Mouse (Mus musculus) small intestine, adult 2 months (tissue): ENCODE measurements around the gene Tcf7l1.

Experiments used
- CTCF ChIP-seq: fragments of 200-500 bp; IDR thresholded peaks from 2 replicates; pipeline ENCODE4 v1.5.1; 2012; ENCODE audit warnings: low read depth, mild to moderate bottlenecking, control low read depth, inconsistent platforms, low read length, moderate library complexity, mixed read lengths; ENCODE audit not compliant: insufficient replicate concordance, insufficient read length; ENCODE audit errors: extremely low read depth
- POLR2A ChIP-seq: fragments of 200-500 bp; IDR thresholded peaks from 2 replicates; pipeline ENCODE4 v1.6.1; 2012; ENCODE audit warnings: low read depth, mild to moderate bottlenecking, control low read depth, inconsistent platforms, low read length, moderate library complexity

- TF ChIP-seq POLR2A (no peak), CTCF (no peak)
Measured at GRCm38 (mm10) chr6:72627276-72627675, 161.8 kb downstream of the Tcf7l1 start.
